Mouse (Mus musculus): ENCODE measurements around the gene Hjurp. TPM values are rescaled to one million over a fixed set of nuclear protein-coding genes. Genes with fewer than 3 reads are reported as not detected.
"Not testable (repeated sequence)": the region's sequence is repeated elsewhere in the genome, so short reads cannot be mapped to it uniquely, and the experiment has no call there.

Hjurp gene
- polyA plus RNA-seq, 1 experiment from 2014 or later = 63.6 TPM

GRCm38 (mm10) chr1:88231803-88232499 lies 45.5 kb downstream of the Hjurp start:
- WGBS = 70% methylated on average over 7 of the region's 7 CpGs
- H3K36me3 ChIP-seq = no peaks in the 10 kb centered on the region
- peaks cover 94% of the 10 kb centered on the region for H3K9me3 ChIP-seq (replicated peaks)
- H3K27ac ChIP-seq (replicated peaks) = no peak overlapping the region
- no peaks in the 10 kb centered on the region for H3K4me1 ChIP-seq
- no peaks in the 10 kb centered on the region for H3K27me3 ChIP-seq (replicated peaks)
- no peak overlapping the region for H3K4me2 ChIP-seq
- ATAC-seq (ENCODE audit: low FRiP score) = no peak
- no peak overlapping the region for H3K9ac ChIP-seq (replicated peaks)
- no peak overlapping the region for H3K4me3 ChIP-seq (replicated peaks)

- WGBS = 80% methylated on average over 6 of the region's 6 CpGs
- Histone ChIP-seq H3K4me3 (replicated peaks) (no peak overlapping the region), H3K36me3 (no peaks in the 10 kb centered on the region), H3K9ac (replicated peaks) (no peak overlapping the region), H3K9me3 (replicated peaks) (peaks cover 97% of the 10 kb centered on the region), H3K4me2 (no peak overlapping the region), H3K27ac (replicated peaks) (no peak overlapping the region), H3K4me1 (no peaks in the 10 kb centered on the region), H3K27me3 (replicated peaks) (no peaks in the 10 kb centered on the region)
- ATAC-seq (ENCODE audit: low FRiP score) = no peak
Measured at GRCm38 (mm10) chr1:88230981-88231802, 46.2 kb downstream of the Hjurp start.

GRCm38 (mm10) chr1:88230421-88230820 lies 47.0 kb downstream of the Hjurp start:
- Histone ChIP-seq H3K27ac (replicated peaks) (no peak overlapping the region), H3K4me2 (no peak overlapping the region), H3K9ac (replicated peaks) (no peak overlapping the region), H3K36me3 (no peaks in the 10 kb centered on the region), H3K4me1 (no peaks in the 10 kb centered on the region), H3K9me3 (replicated peaks) (peaks cover 98% of the 10 kb centered on the region), H3K27me3 (replicated peaks) (no peaks in the 10 kb centered on the region), H3K4me3 (replicated peaks) (no peak overlapping the region)
- WGBS = 73% methylated on average over 7 of the region's 7 CpGs
- no peak for ATAC-seq (ENCODE audit: low FRiP score)

- H3K4me3 ChIP-seq (replicated peaks) = no peak overlapping the region
- H3K36me3 ChIP-seq = no peaks in the 10 kb centered on the region
- H3K4me2 ChIP-seq = no peak overlapping the region
- no peak for ATAC-seq (ENCODE audit: low FRiP score)
- no peak overlapping the region for H3K27ac ChIP-seq (replicated peaks)
- no peaks in the 10 kb centered on the region for H3K4me1 ChIP-seq
- H3K9me3 ChIP-seq (replicated peaks) = peaks cover 95% of the 10 kb centered on the region
- no peak overlapping the region for H3K9ac ChIP-seq (replicated peaks)
- H3K27me3 ChIP-seq (replicated peaks) = no peaks in the 10 kb centered on the region
- 88% methylated on average over 5 of the region's 5 CpGs for WGBS
Measured at GRCm38 (mm10) chr1:88229986-88230385, 47.4 kb downstream of the Hjurp start.

GRCm38 (mm10) chr1:88229566-88229965 lies 47.9 kb downstream of the Hjurp start:
- H3K4me2 ChIP-seq = no peak overlapping the region
- no peaks in the 10 kb centered on the region for H3K4me1 ChIP-seq
- H3K9ac ChIP-seq (replicated peaks) = no peak overlapping the region
- H3K4me3 ChIP-seq (replicated peaks) = no peak overlapping the region
- ATAC-seq (ENCODE audit: low FRiP score) = no peak
- no peaks in the 10 kb centered on the region for H3K27me3 ChIP-seq (replicated peaks)
- WGBS = 83% methylated on average over 3 of the region's 3 CpGs
- peaks cover 91% of the 10 kb centered on the region for H3K9me3 ChIP-seq (replicated peaks)
- H3K36me3 ChIP-seq = no peaks in the 10 kb centered on the region
- H3K27ac ChIP-seq (replicated peaks) = no peak overlapping the region

- Histone ChIP-seq H3K27me3 (replicated peaks) (no peaks in the 10 kb centered on the region), H3K9me3 (replicated peaks) (peaks cover 78% of the 10 kb centered on the region), H3K9ac (replicated peaks) (no peak overlapping the region), H3K4me2 (no peak overlapping the region), H3K36me3 (no peaks in the 10 kb centered on the region), H3K27ac (replicated peaks) (no peak overlapping the region), H3K4me3 (replicated peaks) (no peak overlapping the region), H3K4me1 (no peaks in the 10 kb centered on the region)
- whole genome bisulfite sequencing = 72% methylated on average over 7 of the region's 7 CpGs
- no peak for ATAC-seq (ENCODE audit: low FRiP score)
Measured at GRCm38 (mm10) chr1:88228121-88228520, 49.3 kb downstream of the Hjurp start.

- no peak overlapping the region for H3K9ac ChIP-seq (replicated peaks)
- no peak overlapping the region for H3K4me3 ChIP-seq (replicated peaks)
- ATAC-seq (ENCODE audit: low FRiP score) = no peak
- no peak overlapping the region for H3K27ac ChIP-seq (replicated peaks)
- WGBS = 61% methylated on average over 2 of the region's 2 CpGs
- H3K36me3 ChIP-seq = no peaks in the 10 kb centered on the region
- no peaks in the 10 kb centered on the region for H3K27me3 ChIP-seq (replicated peaks)
- H3K9me3 ChIP-seq (replicated peaks) = peaks cover 72% of the 10 kb centered on the region
- no peaks in the 10 kb centered on the region for H3K4me1 ChIP-seq
- H3K4me2 ChIP-seq = no peak overlapping the region
Measured at GRCm38 (mm10) chr1:88227482-88227881, 50.0 kb downstream of the Hjurp start.

GRCm38 (mm10) chr1:88226670-88227379 lies 50.6 kb downstream of the Hjurp start, which contains the start of gene Mroh2a:
Gene Mroh2a (plus strand): TSS chr1:88226986.
- no peaks in the 10 kb centered on the region for H3K27me3 ChIP-seq (replicated peaks)
- no peak for ATAC-seq (ENCODE audit: low FRiP score)
- H3K27ac ChIP-seq (replicated peaks) = no peak within 1 kb of the TSS
- no peaks in the 10 kb centered on the region for H3K4me1 ChIP-seq
- H3K9ac ChIP-seq (replicated peaks) = no peak within 1 kb of the TSS
- peaks cover 70% of the 10 kb centered on the region for H3K9me3 ChIP-seq (replicated peaks)
- no peaks in the 10 kb centered on the region for H3K36me3 ChIP-seq
- H3K4me3 ChIP-seq (replicated peaks) = no peak within 1 kb of the TSS
- no peak within 1 kb of the TSS for H3K4me2 ChIP-seq
- 59% methylated on average over 5 of the region's 5 CpGs for WGBS

- Histone ChIP-seq H3K27ac (replicated peaks) (no peak overlapping the region), H3K4me1 (no peaks in the 10 kb centered on the region), H3K9ac (replicated peaks) (no peak overlapping the region), H3K4me3 (replicated peaks) (no peak overlapping the region), H3K36me3 (no peaks in the 10 kb centered on the region), H3K27me3 (replicated peaks) (no peaks in the 10 kb centered on the region), H3K9me3 (replicated peaks) (peaks cover 59% of the 10 kb centered on the region), H3K4me2 (no peak overlapping the region)
- no peak for ATAC-seq (ENCODE audit: low FRiP score)
Measured at GRCm38 (mm10) chr1:88225741-88226140, 51.7 kb downstream of the Hjurp start.

GRCm38 (mm10) chr1:88225301-88225700 lies 52.1 kb downstream of the Hjurp start:
- H3K9ac ChIP-seq (replicated peaks); H3K36me3 ChIP-seq; H3K27me3 ChIP-seq (replicated peaks); ATAC-seq (ENCODE audit: low FRiP score); H3K4me1 ChIP-seq; H3K4me3 ChIP-seq (replicated peaks); H3K27ac ChIP-seq (replicated peaks); H3K4me2 ChIP-seq: not testable (repeated sequence)
- H3K9me3 ChIP-seq (replicated peaks) = peaks cover 55% of the 10 kb centered on the region
- 41% methylated on average over 2 of the region's 2 CpGs for WGBS

- H3K36me3 ChIP-seq = no peaks in the 10 kb centered on the region
- H3K9ac ChIP-seq (replicated peaks) = no peak overlapping the region
- H3K4me1 ChIP-seq = no peaks in the 10 kb centered on the region
- no peak for ATAC-seq (ENCODE audit: low FRiP score)
- H3K27ac ChIP-seq (replicated peaks) = no peak overlapping the region
- no peaks in the 10 kb centered on the region for H3K27me3 ChIP-seq (replicated peaks)
- H3K4me3 ChIP-seq (replicated peaks) = no peak overlapping the region
- H3K4me2 ChIP-seq = no peak overlapping the region
- 70% methylated on average over 2 of the region's 2 CpGs for WGBS
- peaks cover 44% of the 10 kb centered on the region for H3K9me3 ChIP-seq (replicated peaks)
Measured at GRCm38 (mm10) chr1:88224029-88224776, 53.2 kb downstream of the Hjurp start.

Measured in neural tube, embryonic 15.5 days (tissue).